24 mouse cellular contexts compared by ENCODE assay signal in the genomic region with DNA sequence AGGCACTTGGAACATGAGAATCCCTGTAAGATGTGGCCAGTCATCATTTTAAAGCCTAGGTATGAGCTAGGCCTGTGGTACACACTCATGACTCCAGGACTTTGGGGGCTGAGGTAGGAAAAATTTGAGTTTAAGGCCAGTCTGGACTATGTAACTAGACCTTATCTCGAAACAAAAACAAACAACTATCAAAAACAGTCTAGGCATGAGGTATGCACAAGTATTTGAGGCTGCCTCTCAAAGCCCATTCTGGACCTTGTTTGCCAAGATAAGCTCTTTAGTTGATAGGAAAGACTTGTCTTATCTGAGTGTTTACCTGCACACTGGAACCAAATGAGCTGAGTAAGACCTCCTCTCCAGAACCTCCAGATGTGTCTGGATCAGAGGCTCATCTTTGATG.
"Had no signal": no experiment of that assay in that cellular context is flagged by ENCODE, and none has a peak within 500 bp of the region (broad histone marks: within the 10 kb centered on the region; RNA-seq: fewer than 3 reads in every experiment).

No protein-coding gene starts in this region.

- H3K4me3 ChIP-seq: heart, adult 2 months; heart, embryonic 13.5 days; heart, embryonic 15.5 days; hindbrain, embryonic 13.5 days; hindbrain, embryonic 15.5 days; intestine, embryonic 15.5 days; liver, embryonic 13.5 days had no signal

- H3K9ac ChIP-seq: heart, embryonic 13.5 days; heart, embryonic 15.5 days; hindbrain, embryonic 13.5 days; hindbrain, embryonic 15.5 days; intestine, embryonic 15.5 days; liver, embryonic 13.5 days had no signal

- H3K9me3 ChIP-seq: heart, embryonic 13.5 days; heart, embryonic 15.5 days; hindbrain, embryonic 13.5 days; hindbrain, embryonic 15.5 days; intestine, embryonic 15.5 days; liver, embryonic 13.5 days had no signal

- H3K27me3 ChIP-seq: heart, embryonic 13.5 days; heart, embryonic 15.5 days; hindbrain, embryonic 13.5 days; hindbrain, embryonic 15.5 days; intestine, embryonic 15.5 days; liver, embryonic 13.5 days had no signal

- H3K4me2 ChIP-seq: heart, embryonic 11.5 days; heart, embryonic 13.5 days; heart, embryonic 15.5 days; hindbrain, embryonic 13.5 days; hindbrain, embryonic 15.5 days; intestine, embryonic 15.5 days; liver, embryonic 11.5 days; liver, embryonic 13.5 days had no signal

- ATAC-seq: inflammation-experienced regulatory T-cells, adult 6 months; intestine, embryonic 15.5 days; intestine, postnatal 0 days had no signal

- DNase-seq: gastrocnemius, postnatal 14 days; gastrocnemius, postnatal 36 days; heart, adult 11 months; heart, adult 2 months; heart, postnatal 14 days; heart, postnatal 36 days; kidney, adult 18-20 months; kidney, adult 8-10 months; kidney, postnatal 10 days; kidney, postnatal 25 days; kidney, postnatal 4 days; layer of hippocampus, adult 9-11 months; layer of hippocampus, postnatal 36 days; liver; liver, embryonic 13.5 days had no signal

- H3K36me3 ChIP-seq: heart, embryonic 13.5 days; heart, embryonic 15.5 days; hindbrain, embryonic 13.5 days; hindbrain, embryonic 15.5 days; intestine, embryonic 15.5 days; liver, embryonic 13.5 days had no signal

- H3K27ac ChIP-seq: heart, adult 2 months; heart, embryonic 13.5 days; heart, embryonic 15.5 days; hindbrain, embryonic 13.5 days; hindbrain, embryonic 15.5 days; intestine, embryonic 15.5 days; liver, embryonic 13.5 days had no signal

- H3K4me1 ChIP-seq: heart, embryonic 15.5 days; hindbrain, embryonic 15.5 days; intestine, embryonic 15.5 days had no signal
